Mouse (Mus musculus) small intestine, adult 2 months (tissue): ENCODE results near the gene Trim66. TPM values are rescaled to one million over a fixed set of nuclear protein-coding genes. Genes with fewer than 3 reads are reported as not detected.

ENCODE experiments used
- H3K27ac ChIP-seq: fragments of 200-500 bp; 2 replicates; pipeline ENCODE4 v1.5.1; 2012; ENCODE audit warnings: low read depth, low read length, control low read depth, inconsistent platforms; ENCODE audit not compliant: insufficient read depth
- H3K27me3 ChIP-seq: fragments of 200-500 bp; 2 replicates; pipeline ENCODE4 v1.6.1; 2012; ENCODE audit warnings: mild to moderate bottlenecking, moderate library complexity, low read length, inconsistent platforms; ENCODE audit not compliant: control insufficient read depth, insufficient read depth
- H3K36me3 ChIP-seq: fragments of 200-500 bp; 2 replicates; pipeline ENCODE4 v1.6.1; 2012; ENCODE audit warnings: mild to moderate bottlenecking, low read length, control low read depth, inconsistent platforms; ENCODE audit not compliant: control insufficient read depth, insufficient read depth
- H3K4me1 ChIP-seq: fragments of 200-500 bp; 2 replicates; pipeline ENCODE4 v1.6.1; 2012; ENCODE audit warnings: low read length, inconsistent platforms, mixed read lengths; ENCODE audit not compliant: control insufficient read depth, insufficient read depth, insufficient read length
- H3K4me3 ChIP-seq: fragments of 200-500 bp; 2 replicates; pipeline ENCODE4 v1.5.1; 2012; ENCODE audit warnings: low read depth, mild to moderate bottlenecking, control low read depth, inconsistent platforms, low read length, moderate library complexity
- CTCF ChIP-seq: fragments of 200-500 bp; IDR thresholded peaks from 2 replicates; pipeline ENCODE4 v1.5.1; 2012; ENCODE audit warnings: low read depth, mild to moderate bottlenecking, control low read depth, inconsistent platforms, low read length, moderate library complexity, mixed read lengths; ENCODE audit not compliant: insufficient replicate concordance, insufficient read length; ENCODE audit errors: extremely low read depth
- POLR2A ChIP-seq: fragments of 200-500 bp; IDR thresholded peaks from 2 replicates; pipeline ENCODE4 v1.6.1; 2012; ENCODE audit warnings: low read depth, mild to moderate bottlenecking, control low read depth, inconsistent platforms, low read length, moderate library complexity
- WGBS: fragments of 180-500 bp; shearing (Covaris S2); methylation state at CpG from one replicate; pipeline ENCODE4 v1.1.7; 2018; 5-methylcytosine and 5-hydroxymethylcytosine counted together
- polyA plus RNA-seq: library from polyadenylated mRNA; depleted of rRNA; stranded (reverse); fragments of >200 nt; gene quantifications from 2 replicates; pipeline ENCODE4 v1.2.3, GENCODE M21; 2012; rRNA removed

Gene Trim66
- polyA plus RNA-seq, 1 experiment: 0.03 TPM

DNA sequence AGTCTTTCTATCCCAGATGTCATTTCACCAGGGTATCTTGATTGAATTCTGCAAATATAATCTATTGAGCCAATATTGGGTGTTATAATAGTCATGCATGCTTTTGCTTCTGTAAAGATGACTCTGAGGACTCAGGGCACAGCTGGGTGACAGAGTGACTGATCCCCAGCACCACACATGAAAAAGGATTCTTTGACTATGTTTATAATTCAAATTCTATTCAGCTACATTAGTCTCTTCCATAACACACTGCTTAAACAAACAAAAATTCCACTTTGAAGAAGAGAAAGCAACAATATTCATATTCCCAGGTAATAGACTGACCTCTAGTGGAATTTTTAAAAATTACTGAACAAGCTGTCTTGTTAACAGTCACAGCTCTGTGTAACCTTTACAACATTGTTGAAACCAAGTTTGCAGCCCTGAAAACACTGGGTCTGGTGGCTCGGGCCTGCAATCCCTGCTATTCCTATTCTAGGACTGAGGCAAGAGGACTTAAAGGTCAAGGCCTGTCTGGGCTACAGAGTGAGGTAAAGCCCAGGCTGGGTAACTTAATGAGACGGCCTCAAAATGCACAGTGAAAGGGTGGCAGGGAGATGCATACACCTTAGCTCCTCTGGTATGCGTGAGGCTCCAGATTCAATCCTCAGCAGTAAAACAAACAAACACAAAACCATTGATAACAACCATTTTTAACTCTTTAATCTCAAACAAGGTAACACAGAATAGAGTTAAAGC, 83.3 kb downstream of the Trim66 start:
- Histone ChIP-seq H3K4me1 (no peaks in the 10 kb centered on the region), H3K27me3 (no peaks in the 10 kb centered on the region), H3K27ac (no peak overlapping the region), H3K36me3 (no peaks in the 10 kb centered on the region), H3K4me3 (no peak overlapping the region)
- WGBS: 41% methylated on average over 3 of the region's 3 CpGs
- TF ChIP-seq POLR2A (no peak), CTCF (no peak)

DNA sequence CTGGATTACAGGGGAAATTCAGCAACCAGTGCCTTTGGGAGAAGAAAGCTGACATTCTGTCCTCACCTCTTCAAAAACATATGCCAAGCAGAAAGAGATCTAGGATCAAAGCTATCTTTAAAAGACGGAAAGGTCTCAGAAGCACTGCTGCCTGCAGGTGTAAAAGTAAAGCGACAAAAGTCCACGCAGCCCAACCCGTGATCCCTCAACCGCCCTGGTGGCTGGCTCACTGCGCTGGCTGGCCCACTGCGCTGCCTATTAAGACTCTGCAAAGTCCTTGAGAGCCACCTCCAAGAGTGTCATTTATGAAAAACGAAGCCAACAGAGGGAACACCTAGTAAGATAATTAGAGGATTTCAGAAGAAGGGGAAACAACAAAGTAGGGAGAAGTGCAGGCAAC, 85.1 kb downstream of the Trim66 start:
- Histone ChIP-seq H3K27me3 (no peaks in the 10 kb centered on the region), H3K4me3 (no peak overlapping the region), H3K4me1 (no peaks in the 10 kb centered on the region), H3K36me3 (no peaks in the 10 kb centered on the region), H3K27ac (no peak overlapping the region)
- TF ChIP-seq CTCF: no peak
- TF ChIP-seq POLR2A: no peak
- WGBS: 67% methylated on average over 8 of the region's 8 CpGs

DNA sequence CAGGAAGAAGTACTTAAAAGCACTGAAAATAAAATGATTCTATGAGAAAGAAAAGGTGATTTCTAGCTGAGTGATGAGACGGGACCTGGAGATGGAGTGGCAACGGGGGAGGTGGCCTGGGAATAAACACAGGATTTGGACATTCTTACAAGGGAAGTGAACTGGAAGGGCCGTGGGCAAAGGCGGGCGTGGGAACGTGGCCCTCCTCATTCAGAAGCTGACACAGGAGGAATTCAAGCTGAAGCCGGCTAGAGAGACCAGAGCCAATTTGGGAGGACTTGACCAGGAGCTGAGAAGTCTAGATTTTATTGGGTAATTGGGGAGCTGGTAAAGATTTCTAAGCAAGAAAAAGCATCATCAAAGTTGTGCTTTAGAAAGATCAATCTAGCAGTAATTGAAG, 102.4 kb downstream of the Trim66 start:
- WGBS: 72% methylated on average over 7 of the region's 7 CpGs
- TF ChIP-seq CTCF (no peak), POLR2A (no peak)
- H3K27ac ChIP-seq: no peak overlapping the region

DNA sequence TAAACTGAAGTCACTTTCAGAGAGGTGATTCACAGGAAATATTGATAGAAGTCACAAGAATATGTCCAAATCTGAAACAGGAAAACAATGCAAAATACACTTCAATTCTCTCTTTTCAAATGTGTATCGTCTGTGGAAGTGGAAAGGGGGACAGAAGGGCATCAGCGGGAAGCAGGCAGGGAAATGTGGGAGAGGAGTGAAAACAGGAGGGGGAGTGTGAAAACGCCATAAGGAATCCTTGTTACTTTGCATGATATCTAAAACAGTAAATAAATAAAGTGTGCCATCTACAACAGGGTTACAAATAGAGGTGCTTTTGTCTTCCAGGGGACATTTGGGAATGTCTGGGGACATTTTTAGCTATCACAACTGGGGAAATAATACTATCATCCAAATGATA, 108.6 kb downstream of the Trim66 start:
- no peaks in the 10 kb centered on the region for H3K27me3 ChIP-seq
- TF ChIP-seq POLR2A: no peak
- no peak for TF ChIP-seq CTCF
- no peaks in the 10 kb centered on the region for H3K4me1 ChIP-seq
- no peak overlapping the region for H3K27ac ChIP-seq
- H3K36me3 ChIP-seq: no peaks in the 10 kb centered on the region
- WGBS: 49% methylated on average over 3 of the region's 3 CpGs
- no peak overlapping the region for H3K4me3 ChIP-seq

More for the DNA sequence above, 102.4 kb downstream of the Trim66 start:
- no peaks in the 10 kb centered on the region for H3K4me1 ChIP-seq
- no peak overlapping the region for H3K4me3 ChIP-seq
- H3K36me3 ChIP-seq: no peaks in the 10 kb centered on the region
- no peaks in the 10 kb centered on the region for H3K27me3 ChIP-seq

Other genes starting within 250 kb of the Trim66 start
- gene Stk33, start 69.1 kb downstream of the Trim66 start, polyA plus RNA-seq: not detected in 2 replicates
- 232 and 339 TPM in 2 replicates for gene Rpl27a, start 11.0 kb upstream of the Trim66 start, polyA plus RNA-seq
- gene St5, start 195.5 kb upstream of the Trim66 start, polyA plus RNA-seq: 24.8 and 37.7 TPM in 2 replicates
- 2.7 and 4.3 TPM in 2 replicates for gene Akip1, start 195.6 kb upstream of the Trim66 start, polyA plus RNA-seq
- gene BC051019, start 215.7 kb upstream of the Trim66 start, polyA plus RNA-seq: not detected in 2 replicates
- 0.27 and 1.0 TPM in 2 replicates for gene Ascl3, start 223.6 kb upstream of the Trim66 start, polyA plus RNA-seq
- gene Tmem9b, start 244.7 kb upstream of the Trim66 start, polyA plus RNA-seq: 26.4 and 53.9 TPM in 2 replicates